Mouse (Mus musculus) midbrain, embryonic 14.5 days (tissue): ENCODE results near the gene Ttc25. TPM values are rescaled to one million over a fixed set of nuclear protein-coding genes. Genes with fewer than 3 reads are reported as not detected.
A peak's percentile ranks its signal among the peaks of the same experiment; 100 is the strongest.

Experiments
- ATAC-seq: fragments of 200-750 bp; cut with Nextera tagmentation; 2 replicates; pipeline ENCODE4 v1.8.0; 2017; ENCODE audit warnings: moderate number of reproducible peaks, moderate library complexity; ENCODE audit not compliant: low FRiP score, low TSS enrichment
- DNase-seq: peaks from one replicate; pipeline ENCODE4 v3.0.0-alpha.2; 2015
- H3K27ac ChIP-seq: fragments of 300-500 bp; sonication (generic); replicated peaks from 2 replicates; pipeline ENCODE4 v1.5.1; 2014; ENCODE audit warnings: mild to moderate bottlenecking, low read depth, low read length, moderate library complexity
- H3K27me3 ChIP-seq: fragments of 300-500 bp; sonication (generic); 2 replicates; pipeline ENCODE4 v1.6.1; 2014; ENCODE audit warnings: low read length, control low read depth, mixed read lengths; ENCODE audit not compliant: control insufficient read depth, insufficient read depth
- H3K36me3 ChIP-seq: fragments of 300-500 bp; sonication (generic); 2 replicates; pipeline ENCODE4 v1.6.1; 2014; ENCODE audit warnings: low read length, control low read depth; ENCODE audit not compliant: control insufficient read depth, insufficient read depth
- H3K4me1 ChIP-seq: fragments of 300-500 bp; sonication (generic); 2 replicates; pipeline ENCODE4 v1.6.1; 2014; ENCODE audit warnings: mild to moderate bottlenecking, antibody characterized with exemption, low read length, control low read depth; ENCODE audit not compliant: control insufficient read depth, insufficient read depth
- H3K4me2 ChIP-seq: fragments of 300-500 bp; sonication (generic); 2 replicates; pipeline ENCODE4 v1.6.1; 2014; ENCODE audit warnings: mild to moderate bottlenecking, low read length, moderate library complexity
- H3K4me3 ChIP-seq: fragments of 300-500 bp; sonication (generic); replicated peaks from 2 replicates; pipeline ENCODE4 v1.5.1; 2014; ENCODE audit warnings: low read depth, low read length
- H3K9ac ChIP-seq: fragments of 300-500 bp; sonication (generic); replicated peaks from 2 replicates; pipeline ENCODE4 v1.6.1; 2014; ENCODE audit warnings: mild to moderate bottlenecking, low read length, moderate library complexity
- H3K9me3 ChIP-seq: fragments of 300-500 bp; sonication (generic); 2 replicates; pipeline ENCODE4 v1.6.1; 2016; ENCODE audit warnings: low read length, control low read depth, mixed read lengths; ENCODE audit not compliant: control insufficient read depth
- WGBS: fragments of 180-500 bp; shearing (Covaris S2); extraction: QIAGEN DNeasy Blood & Tissue Kit; methylation state at CpG from one replicate; pipeline ENCODE4 v1.1.7; 2014; 5-methylcytosine and 5-hydroxymethylcytosine counted together
- polyA plus RNA-seq: library from polyadenylated mRNA; unstranded; fragments of >200 nt; fragmentation: Nextera tagmentation; extraction: Ambion mirVana; gene quantifications from 2 replicates; pipeline ENCODE4 v1.2.1, GENCODE M21; 2014

Ttc25 gene
- 1.9 and 2.5 TPM in 2 replicates for polyA plus RNA-seq

- H3K9ac ChIP-seq = peak within 1 kb of the TSS; percentile 52
- DNase-seq (peak; percentile 93), ATAC-seq (peak; percentile 88; the same call in 1 of the 2 replicates)
- H3K27ac ChIP-seq = peak within 1 kb of the TSS; percentile 74
- peak within 1 kb of the TSS; percentile 37 for H3K4me3 ChIP-seq
- peak within 1 kb of the TSS; percentile 80 for H3K4me2 ChIP-seq
- peaks cover 6% of the 10 kb centered on the region for H3K4me1 ChIP-seq
- H3K27me3 ChIP-seq = no peaks in the 10 kb centered on the region
- H3K36me3 ChIP-seq = no peaks in the 10 kb centered on the region
- H3K9me3 ChIP-seq = no peaks in the 10 kb centered on the region
- WGBS = 4% methylated on average over 28 of the region's 28 CpGs
Observed at GRCm38 (mm10) chr11:100544832-100545745, at the start of gene Ttc25. Gene Ttc25, plus strand, starts transcription at chr11:100545607.

- H3K27ac ChIP-seq = no peak overlapping the region
- H3K4me2 ChIP-seq = no peak overlapping the region
- H3K4me1 ChIP-seq = no peaks in the 10 kb centered on the region
- H3K27me3 ChIP-seq = no peaks in the 10 kb centered on the region
- H3K36me3 ChIP-seq = peaks cover 95% of the 10 kb centered on the region
- no peak for ATAC-seq
- 76% methylated on average over 3 of the region's 3 CpGs for WGBS
- no peaks in the 10 kb centered on the region for H3K9me3 ChIP-seq
- H3K4me3 ChIP-seq = no peak overlapping the region
- DNase-seq = no peak
- no peak overlapping the region for H3K9ac ChIP-seq
Observed at GRCm38 (mm10) chr11:100500241-100500640, 45.2 kb upstream of the Ttc25 start.

- 54% methylated on average over 7 of the region's 7 CpGs for WGBS
Observed at GRCm38 (mm10) chr11:100500651-100501050, 44.8 kb upstream of the Ttc25 start.

GRCm38 (mm10) chr11:100501321-100501720, 44.1 kb upstream of the Ttc25 start:
- Histone ChIP-seq H3K9me3 (no peaks in the 10 kb centered on the region), H3K4me2 (no peak overlapping the region), H3K27ac (peak overlapping the region; percentile 49), H3K9ac (no peak overlapping the region), H3K4me3 (no peak overlapping the region), H3K27me3 (no peaks in the 10 kb centered on the region), H3K36me3 (peaks cover 95% of the 10 kb centered on the region), H3K4me1 (no peaks in the 10 kb centered on the region)
- WGBS = 7% methylated on average over 6 of the region's 6 CpGs
- ATAC-seq (no peak), DNase-seq (peak; percentile 64)

More at GRCm38 (mm10) chr11:100500651-100501050, 44.8 kb upstream of the Ttc25 start:
- Histone ChIP-seq H3K4me1 (no peaks in the 10 kb centered on the region), H3K9me3 (no peaks in the 10 kb centered on the region), H3K4me3 (no peak overlapping the region), H3K27ac (no peak overlapping the region), H3K9ac (no peak overlapping the region), H3K27me3 (no peaks in the 10 kb centered on the region), H3K4me2 (no peak overlapping the region), H3K36me3 (peaks cover 95% of the 10 kb centered on the region)
- ATAC-seq (no peak), DNase-seq (no peak)

- Histone ChIP-seq H3K4me3 (no peak overlapping the region), H3K9me3 (no peaks in the 10 kb centered on the region), H3K27me3 (no peaks in the 10 kb centered on the region), H3K36me3 (peaks cover 92% of the 10 kb centered on the region), H3K9ac (no peak overlapping the region), H3K4me2 (no peak overlapping the region), H3K4me1 (no peaks in the 10 kb centered on the region), H3K27ac (no peak overlapping the region)
- no peak for DNase-seq
- 96% methylated on average over 12 of the region's 12 CpGs for WGBS
- no peak for ATAC-seq
Observed at GRCm38 (mm10) chr11:100504990-100505660, 40.3 kb upstream of the Ttc25 start.

GRCm38 (mm10) chr11:100505997-100506396, 39.4 kb upstream of the Ttc25 start:
- no peak for ATAC-seq
- H3K4me2 ChIP-seq = no peak overlapping the region

GRCm38 (mm10) chr11:100510556-100510955, 34.9 kb upstream of the Ttc25 start:
- no peaks in the 10 kb centered on the region for H3K27me3 ChIP-seq
- peaks cover 95% of the 10 kb centered on the region for H3K36me3 ChIP-seq
- ATAC-seq = no peak
- H3K9me3 ChIP-seq = no peaks in the 10 kb centered on the region
- no peak overlapping the region for H3K4me3 ChIP-seq
- H3K4me1 ChIP-seq = no peaks in the 10 kb centered on the region
- 95% methylated on average over 2 of the region's 2 CpGs for WGBS
- no peak overlapping the region for H3K4me2 ChIP-seq
- H3K27ac ChIP-seq = no peak overlapping the region
- DNase-seq = peak; percentile 25
- no peak overlapping the region for H3K9ac ChIP-seq

More at GRCm38 (mm10) chr11:100505997-100506396, 39.4 kb upstream of the Ttc25 start:
- H3K27me3 ChIP-seq = no peaks in the 10 kb centered on the region
- no peak overlapping the region for H3K4me3 ChIP-seq
- H3K9me3 ChIP-seq = no peaks in the 10 kb centered on the region
- H3K36me3 ChIP-seq = peaks cover 92% of the 10 kb centered on the region
- no peak overlapping the region for H3K9ac ChIP-seq
- DNase-seq = no peak
- no peak overlapping the region for H3K27ac ChIP-seq
- WGBS = 92% methylated on average over 8 of the region's 8 CpGs
- H3K4me1 ChIP-seq = no peaks in the 10 kb centered on the region

GRCm38 (mm10) chr11:100512384-100512783, 33.0 kb upstream of the Ttc25 start:
- no peak overlapping the region for H3K9ac ChIP-seq
- H3K4me1 ChIP-seq = no peaks in the 10 kb centered on the region
- H3K4me2 ChIP-seq = no peak overlapping the region
- no peaks in the 10 kb centered on the region for H3K27me3 ChIP-seq
- H3K4me3 ChIP-seq = no peak overlapping the region
- no peaks in the 10 kb centered on the region for H3K9me3 ChIP-seq
- peaks cover 96% of the 10 kb centered on the region for H3K36me3 ChIP-seq
- DNase-seq (peak; percentile 51), ATAC-seq (no peak)
- H3K27ac ChIP-seq = no peak overlapping the region
- 88% methylated on average over 1 of the region's 1 CpGs for WGBS
